In the genomic region with DNA sequence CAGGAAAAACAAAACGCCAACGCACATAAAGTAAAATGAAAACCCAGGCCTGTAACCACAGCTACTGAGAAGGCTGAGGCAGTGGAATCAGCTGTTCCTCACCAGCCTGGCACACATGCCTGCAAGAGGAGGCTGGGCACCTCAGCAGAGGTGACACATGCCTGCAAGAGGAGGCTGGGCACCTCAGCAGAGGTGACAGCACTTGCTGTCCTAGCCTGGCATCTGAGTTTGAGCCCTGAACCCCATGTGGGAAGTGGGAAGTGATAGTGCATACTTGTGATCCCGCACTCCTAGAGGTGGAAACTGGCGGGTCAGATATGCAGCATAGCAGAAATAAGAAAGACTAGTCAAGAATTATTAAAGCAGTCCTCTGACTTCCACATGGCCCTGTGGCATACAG, we compare ENCODE assay signal across 15 mouse cellular contexts.
"Had no signal": no experiment of that assay in that cellular context is flagged by ENCODE, and none has a peak within 500 bp of the region (broad histone marks: within the 10 kb centered on the region; RNA-seq: fewer than 3 reads in every experiment).

No protein-coding gene starts in this region.

- ATAC-seq: liver, postnatal 0 days; lung, postnatal 0 days; midbrain, embryonic 13.5 days; midbrain, embryonic 15.5 days had no signal

- H3K4me3 ChIP-seq: lung, embryonic 15.5 days; megakaryocyte, embryonic 14.5 days; midbrain, embryonic 13.5 days; midbrain, embryonic 15.5 days; neural tube, embryonic 12.5 days had no signal

- H3K4me1 ChIP-seq: lung, embryonic 15.5 days; midbrain, embryonic 13.5 days; midbrain, embryonic 15.5 days; neural tube, embryonic 12.5 days had no signal

- H3K27ac ChIP-seq: lung, embryonic 15.5 days; macrophage; midbrain, embryonic 13.5 days; midbrain, embryonic 15.5 days; neural tube, embryonic 12.5 days had no signal

- DNase-seq: liver, postnatal 0 days; lung, adult 2 months; lung, postnatal 14 days; lung, postnatal 36 days; right cerebral cortex, postnatal 14 days; thymus, adult 18-20 months; thymus, postnatal 14 days; thymus, postnatal 36 days had no signal

- H3K27me3 ChIP-seq: lung, embryonic 15.5 days; megakaryocyte, embryonic 14.5 days; midbrain, embryonic 13.5 days; midbrain, embryonic 15.5 days; neural tube, embryonic 12.5 days had no signal

- H3K9me3 ChIP-seq: lung, embryonic 15.5 days; megakaryocyte, embryonic 14.5 days; midbrain, embryonic 13.5 days; midbrain, embryonic 15.5 days; neural tube, embryonic 12.5 days had no signal

- H3K9ac ChIP-seq: liver, postnatal 0 days; lung, embryonic 15.5 days; midbrain, embryonic 13.5 days; midbrain, embryonic 15.5 days; neural tube, embryonic 12.5 days had no signal
